Mouse (Mus musculus) MN1 (cell line): ENCODE measurements at regions not wholly inside any gene's neighbourhood (a gene's known extent, or its start where the extent isn't known, plus 50 kb on each side); places are given as distances from the start of the nearest gene placed in this dataset.

Experiments
- DNase-seq: peaks from one replicate; pipeline ENCODE4 v3.0.0-alpha.2; 2016; ENCODE audit warnings: low spot score

DNA sequence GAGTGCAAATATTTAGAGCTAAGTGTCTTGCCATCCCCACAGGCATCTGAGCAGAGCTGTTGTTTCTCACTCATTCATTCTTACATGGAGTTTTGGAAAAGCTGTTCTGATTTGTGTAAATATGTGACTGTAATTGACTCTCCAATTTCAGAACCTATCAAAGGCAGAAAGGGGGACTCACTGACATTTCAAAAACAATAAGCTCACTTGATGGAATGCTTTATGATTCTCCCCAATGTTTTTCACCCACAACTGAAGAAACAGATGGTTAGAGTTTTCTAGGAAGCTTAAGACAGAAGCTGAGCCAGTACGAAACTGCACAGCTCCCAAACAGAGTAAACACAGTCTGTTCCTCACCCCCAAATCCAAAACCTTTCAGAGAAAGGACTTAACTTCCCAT lies 460.1 kb upstream of the Etaa1 start:
- no peak for DNase-seq

DNA sequence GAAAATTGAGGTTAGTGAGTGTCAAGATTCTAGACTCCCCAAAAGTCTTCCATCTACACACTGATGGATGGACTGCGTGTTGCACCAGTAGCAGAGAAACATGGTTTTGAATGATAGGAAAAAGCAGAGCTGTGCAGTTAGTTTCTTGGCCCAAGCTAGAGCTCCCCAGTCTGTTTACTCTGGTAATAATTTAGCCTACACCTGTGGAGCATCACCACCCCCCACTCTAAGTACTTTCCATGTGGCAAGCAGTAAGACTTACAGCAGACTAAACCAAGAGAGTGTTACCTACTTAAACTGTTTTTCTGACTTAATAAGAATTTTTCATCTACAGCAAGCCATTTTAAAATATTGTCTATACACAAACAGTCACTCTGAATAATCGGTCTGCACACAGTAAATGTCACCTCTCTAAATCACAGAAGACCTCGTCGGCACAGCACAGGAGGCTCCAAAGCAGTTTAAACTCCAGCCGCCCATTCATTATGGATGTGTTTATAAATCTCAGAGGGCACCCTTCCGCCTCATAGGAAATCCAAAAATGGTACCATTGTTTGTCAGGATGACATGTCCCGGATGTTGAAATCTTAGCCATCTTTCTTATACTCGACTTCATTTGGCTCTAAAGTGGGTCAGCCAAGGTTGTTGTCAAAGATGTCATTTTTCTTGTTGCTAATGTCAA lies 454.5 kb upstream of the Etaa1 start:
- DNase-seq, result no peak

DNA sequence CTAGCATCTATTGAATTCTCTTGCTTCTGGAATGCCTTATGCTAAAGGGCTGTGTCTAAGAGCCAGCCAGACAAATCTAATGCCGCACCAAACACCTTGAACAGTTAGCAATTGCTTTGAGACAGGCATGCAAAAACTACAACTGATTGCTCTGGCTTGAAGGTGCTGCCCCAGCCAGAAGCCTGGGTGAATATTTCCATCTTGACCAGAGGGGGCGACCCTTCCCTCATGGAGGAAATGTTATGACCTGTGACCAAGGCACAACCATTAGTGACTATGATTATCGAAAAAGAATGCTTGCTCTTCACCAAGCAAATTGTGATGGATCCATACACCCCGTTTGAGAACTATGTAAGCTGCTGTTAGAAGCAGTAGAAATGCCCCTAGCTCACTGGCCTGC lies 445.9 kb upstream of the Etaa1 start:
- no peak for DNase-seq

DNA sequence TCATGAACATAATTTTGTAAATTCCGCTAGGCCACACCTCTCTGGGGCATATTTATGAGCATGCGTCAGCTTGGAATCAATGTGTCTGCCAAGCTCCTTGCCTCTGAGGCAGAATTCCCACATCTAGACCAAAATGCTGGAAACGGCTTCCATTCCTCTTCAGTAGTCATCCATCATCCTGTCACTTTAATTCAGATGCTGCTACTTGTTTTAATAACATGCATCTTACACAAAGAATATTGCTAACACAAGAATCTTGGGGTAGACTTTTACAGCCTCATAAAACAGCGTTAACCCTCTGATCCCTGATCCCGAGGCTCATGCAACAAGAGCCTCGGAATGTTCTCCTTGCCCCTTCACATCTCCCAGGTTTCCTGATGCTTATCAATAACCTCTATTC lies 442.7 kb upstream of the Etaa1 start:
- DNase-seq, result no peak

DNA sequence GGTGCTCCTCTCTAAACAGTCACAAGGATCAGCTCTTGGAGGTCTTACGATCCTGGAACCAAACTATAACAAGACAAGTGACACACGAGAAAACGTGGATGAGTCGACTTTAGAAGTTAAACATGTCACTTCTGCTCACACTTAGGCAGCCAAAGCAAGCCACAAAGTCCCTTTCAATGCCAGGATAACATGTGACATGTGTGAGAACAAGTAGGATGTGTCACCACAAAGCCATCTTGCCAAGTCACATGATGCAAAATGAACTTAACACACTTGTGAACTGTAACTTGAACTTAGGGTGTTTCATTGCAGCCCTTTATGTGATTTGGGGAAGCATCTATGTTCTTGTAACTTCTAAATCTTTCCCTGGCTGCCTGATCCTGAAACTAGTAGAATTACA lies 442.0 kb upstream of the Etaa1 start:
- no peak for DNase-seq

DNA sequence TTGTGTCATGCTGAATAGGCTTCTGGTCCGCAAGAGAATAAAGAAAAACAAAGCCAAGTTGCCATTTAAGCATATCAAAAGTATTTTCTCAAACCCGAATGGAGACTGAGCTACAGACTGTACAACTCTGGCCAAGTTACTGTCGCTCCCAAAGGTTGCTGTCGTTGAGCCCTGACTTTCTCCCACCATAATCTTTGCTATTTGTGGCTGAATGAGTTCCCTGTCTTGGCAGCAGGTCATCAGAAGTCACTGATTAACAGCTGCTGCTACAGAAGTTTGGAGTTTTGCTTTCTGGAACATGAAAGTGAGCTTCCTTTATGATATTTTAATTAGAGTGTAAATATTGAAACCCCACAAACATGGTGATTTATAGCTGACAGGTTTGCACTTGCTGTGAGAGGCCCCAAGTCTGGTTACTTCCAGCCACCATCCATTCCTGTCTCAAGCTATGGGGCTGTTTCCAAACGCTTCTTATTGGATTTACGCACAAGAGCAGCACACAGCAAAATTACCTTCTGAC lies 419.2 kb upstream of the Etaa1 start:
- DNase-seq, result no peak

DNA sequence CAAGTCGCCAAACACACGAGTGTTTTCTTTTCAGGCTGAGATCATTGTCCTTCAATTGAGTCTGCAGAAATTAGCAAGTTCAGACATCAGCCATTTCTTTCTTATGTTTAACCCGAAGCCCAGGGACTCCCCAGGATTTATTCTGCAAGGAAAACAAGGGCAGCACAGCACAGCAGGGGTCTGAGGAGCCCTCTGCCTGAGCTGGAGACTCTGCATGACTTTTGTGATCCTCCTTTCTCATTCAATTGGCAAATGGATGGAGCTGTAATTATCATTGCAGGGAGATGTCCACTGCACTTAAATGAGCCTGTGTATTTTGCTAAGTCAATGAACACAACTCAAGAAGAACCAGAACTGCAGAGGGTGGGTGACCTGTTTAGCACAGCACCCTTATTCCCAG lies 417.6 kb upstream of the Etaa1 start:
- no peak for DNase-seq

DNA sequence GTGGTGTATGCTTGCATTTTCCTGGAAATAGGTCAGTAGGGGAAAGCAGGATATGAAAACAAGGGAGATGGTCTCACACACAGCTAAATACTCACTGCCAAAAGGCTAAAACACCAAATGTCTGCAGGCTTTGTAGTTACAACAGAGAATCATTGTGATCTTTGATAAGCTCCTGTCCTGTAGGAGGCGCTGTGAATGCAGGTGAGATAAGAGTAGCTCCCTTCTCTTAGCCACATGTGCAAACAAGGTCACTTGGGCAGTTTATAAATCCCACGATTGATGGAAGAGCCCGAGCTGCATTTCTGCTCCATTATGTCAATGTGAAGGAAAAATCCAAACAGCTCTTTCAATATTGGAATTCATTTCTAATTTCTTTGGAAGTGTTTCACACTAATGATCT lies 417.2 kb upstream of the Etaa1 start:
- DNase-seq, result no peak

DNA sequence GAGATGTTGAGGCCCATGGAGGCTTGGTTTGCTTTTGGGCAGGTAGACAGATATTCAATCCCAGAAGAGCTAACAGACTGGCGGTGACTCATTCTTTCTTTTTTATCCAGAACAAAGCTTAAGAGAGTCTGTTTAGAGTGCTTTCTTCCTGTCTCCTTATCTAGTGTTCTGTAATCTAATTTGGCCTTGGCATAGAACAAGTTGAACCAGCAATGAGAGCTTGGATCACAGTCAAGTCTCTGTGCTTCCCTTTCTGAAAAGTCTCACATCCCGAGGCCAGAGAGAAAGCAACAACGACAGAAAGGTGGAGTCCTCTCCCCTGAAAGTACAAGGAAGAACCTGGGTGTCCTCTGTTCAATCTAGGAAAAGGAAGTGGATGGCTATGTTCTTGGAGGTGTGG lies 401.2 kb upstream of the Etaa1 start:
- peak; percentile 74 for DNase-seq

DNA sequence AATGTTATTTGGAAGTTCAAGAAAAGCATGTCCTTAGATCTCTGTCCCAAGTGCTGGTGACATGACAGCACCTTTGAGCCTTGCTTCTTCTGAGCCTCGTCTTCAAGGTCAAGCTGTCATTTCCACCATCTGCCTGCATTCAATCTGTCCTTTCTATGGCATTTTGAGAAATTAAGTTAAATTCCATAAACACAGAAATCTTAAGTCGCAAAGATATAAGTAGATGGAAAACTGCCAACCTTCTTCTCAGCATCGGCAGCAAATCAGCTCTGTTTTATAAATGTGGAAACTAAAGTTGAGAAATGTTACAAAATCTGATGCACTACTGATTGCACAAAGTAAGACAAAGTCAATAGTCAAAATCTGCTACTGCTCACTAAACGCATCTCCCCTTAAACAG lies 400.5 kb upstream of the Etaa1 start:
- DNase-seq, result peak; percentile 11

DNA sequence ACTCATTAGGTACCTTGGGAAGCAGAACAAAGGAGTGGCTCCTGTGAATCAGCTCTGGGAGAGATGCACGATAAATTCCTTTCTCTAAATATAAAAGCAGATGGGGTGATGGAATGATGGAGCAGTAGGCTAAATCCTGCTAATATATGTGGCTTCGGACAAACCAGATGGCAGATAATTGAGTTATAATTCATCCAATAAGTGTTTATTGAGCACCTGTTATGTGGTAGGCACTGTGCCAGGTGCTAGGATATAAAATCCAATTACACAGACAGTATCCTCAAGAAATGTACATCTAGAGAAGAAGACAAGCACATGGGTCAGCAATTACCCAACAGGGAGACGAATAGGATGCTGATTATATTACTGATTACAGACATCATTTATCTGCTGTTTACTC lies 394.2 kb upstream of the Etaa1 start:
- DNase-seq, result peak; percentile 78

DNA sequence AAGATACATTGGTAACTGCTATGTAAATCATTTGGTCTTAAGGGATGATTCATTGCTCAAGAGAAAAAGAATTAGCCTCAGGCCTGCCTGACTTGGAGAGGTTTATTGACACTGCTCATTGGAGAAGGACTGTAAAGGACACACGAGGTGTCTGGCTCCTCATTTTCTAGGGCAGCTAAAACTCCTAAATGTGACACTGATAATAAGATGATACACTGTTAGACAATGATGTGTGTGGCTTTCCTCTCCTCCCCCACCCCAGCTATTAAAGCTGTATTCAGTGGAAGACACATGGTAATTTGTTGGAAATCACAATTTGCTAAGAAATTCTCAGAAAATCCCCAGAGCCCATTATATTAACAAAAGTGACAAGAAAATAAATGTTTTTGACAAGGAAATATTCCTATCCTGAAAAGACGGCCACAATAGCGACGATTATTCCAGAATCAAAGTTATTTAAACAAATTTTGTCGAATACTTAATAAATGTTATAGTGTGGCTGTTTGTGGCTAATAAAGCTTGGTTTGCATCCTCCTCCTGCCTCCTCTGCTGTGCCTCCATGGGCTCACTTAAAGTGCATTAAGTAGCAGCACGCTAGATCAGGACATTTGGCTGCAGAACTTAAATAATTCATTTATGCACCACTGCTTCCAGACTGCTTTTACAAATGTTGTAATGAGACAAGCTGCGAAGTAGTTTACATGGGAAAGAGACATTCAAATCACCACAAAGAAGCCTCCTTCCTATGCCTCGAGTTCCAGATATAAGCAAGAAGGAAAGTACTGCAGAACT lies 360.0 kb upstream of the Etaa1 start:
- no peak for DNase-seq

DNA sequence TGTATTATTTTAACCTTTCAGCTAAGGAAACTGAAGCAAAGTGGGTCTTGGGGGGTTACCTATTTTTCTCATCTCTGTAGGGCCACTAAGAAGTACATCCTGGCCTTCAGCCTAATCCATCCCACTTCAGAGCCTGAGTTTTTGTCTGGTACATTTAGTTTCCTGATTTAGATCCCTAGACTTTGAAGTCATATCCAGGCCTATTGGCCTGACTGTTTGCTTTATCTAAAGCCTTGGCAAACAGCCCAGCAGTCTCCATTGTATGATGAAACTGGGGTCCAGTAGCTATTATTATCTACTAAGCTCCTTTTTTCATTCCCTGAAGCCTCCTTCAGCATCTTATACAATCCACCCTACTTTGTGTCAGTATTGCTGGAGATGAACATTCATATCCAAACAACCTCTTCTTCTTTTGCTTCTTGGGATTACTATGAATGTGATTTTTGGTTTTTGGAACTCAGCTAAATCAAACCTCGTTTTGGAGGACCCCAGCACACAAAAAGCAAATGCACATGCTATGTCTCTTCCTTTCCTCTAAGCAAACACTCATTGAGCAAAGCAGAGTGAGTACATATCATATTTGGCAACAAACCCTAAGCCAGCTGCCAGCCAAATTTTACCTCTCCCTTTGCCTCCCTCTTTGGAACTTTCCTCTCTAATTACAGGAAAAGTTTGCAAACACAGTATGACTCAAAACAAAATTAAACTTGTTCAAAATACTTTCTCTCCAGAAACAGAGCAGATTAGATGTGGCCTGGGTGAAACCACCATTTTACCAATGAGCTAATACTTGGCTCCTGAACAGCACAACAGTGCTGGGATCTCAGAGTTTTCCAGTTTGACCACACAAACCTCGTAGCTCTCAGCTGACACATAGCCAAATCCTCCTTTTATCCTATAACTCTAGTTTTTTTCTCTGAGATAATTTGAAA lies 342.8 kb upstream of the Etaa1 start:
- DNase-seq, result peak; percentile 17

DNA sequence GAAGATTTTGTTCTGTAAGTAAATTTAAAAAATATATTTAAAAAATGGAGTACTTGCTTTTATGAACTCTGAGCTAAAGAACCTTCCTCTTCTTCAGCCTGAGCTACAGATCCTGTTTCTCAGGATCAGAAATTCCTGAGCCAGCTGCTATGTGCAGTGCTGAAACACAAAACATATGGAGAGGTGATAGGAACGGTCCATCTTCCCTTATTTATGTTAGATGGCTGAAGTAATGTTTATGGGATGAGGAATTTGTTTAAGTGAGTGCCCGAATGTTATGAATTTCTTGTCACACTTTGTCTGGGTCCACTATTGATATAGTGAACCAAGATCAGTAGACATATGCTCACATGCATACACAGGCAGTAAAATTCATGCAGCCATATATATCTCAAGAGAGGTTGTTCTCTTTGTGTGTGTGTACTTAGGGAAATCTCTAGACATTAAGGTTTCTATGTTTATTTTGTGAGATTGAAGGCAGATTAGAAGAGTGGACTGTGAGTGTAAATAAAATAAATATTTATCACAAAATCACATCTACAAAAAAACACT lies 325.0 kb upstream of the Etaa1 start:
- DNase-seq, result no peak

DNA sequence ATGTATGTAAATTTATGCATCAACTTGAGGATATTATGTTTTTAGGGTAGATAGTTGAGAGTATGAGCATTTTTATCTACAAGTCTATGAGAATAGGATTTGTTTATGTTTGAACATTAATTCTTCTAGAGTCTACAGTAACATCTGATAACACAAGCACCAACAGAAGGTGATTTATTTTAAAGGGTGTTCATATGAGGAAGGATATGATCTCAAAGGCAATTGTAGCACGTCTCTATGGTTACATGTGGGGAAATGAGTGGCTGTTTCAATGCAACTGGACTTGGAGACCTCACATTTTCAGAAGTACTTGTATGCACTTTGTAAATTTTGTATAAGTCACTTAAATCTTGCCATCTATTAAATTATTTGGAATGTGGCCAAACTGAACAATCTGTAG lies 318.7 kb upstream of the Etaa1 start:
- DNase-seq, result no peak

DNA sequence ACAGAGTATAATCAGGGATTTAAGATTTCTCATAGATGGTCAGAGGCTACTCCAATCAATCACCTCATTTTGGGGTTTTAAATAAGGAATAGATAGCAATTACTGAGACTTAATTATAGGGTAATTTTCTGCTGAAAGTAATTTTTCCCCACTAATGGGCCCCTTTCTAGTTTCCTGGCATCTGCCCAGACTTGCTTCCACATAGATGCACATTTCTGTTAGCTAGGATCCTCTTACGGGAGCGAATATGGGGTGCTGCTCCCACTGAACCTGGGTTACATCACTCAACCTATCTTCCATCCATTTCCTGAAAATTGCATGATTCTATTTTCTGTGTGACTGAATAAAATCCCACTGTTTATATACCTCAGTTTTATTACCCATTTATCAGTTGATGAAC lies 312.5 kb upstream of the Etaa1 start:
- DNase-seq, result no peak

DNA sequence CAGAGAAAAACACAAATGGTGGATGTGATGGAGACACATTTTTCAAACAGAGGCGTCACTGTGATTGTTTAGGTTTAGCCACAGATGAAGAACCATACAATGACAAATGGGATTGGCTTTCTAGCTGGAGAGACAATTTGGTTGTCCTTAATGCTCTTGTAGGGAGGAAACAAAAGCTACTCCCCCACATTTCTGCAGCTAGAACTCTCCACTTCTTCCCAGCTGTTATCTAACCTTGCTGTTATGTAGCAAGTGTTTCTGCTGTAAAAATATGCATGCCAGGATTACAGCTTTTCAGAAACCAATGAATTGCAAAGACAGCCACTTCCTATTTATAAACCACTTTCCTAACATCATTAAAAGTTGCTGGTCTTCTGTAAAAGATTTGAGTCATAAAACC lies 309.2 kb upstream of the Etaa1 start:
- no peak for DNase-seq

DNA sequence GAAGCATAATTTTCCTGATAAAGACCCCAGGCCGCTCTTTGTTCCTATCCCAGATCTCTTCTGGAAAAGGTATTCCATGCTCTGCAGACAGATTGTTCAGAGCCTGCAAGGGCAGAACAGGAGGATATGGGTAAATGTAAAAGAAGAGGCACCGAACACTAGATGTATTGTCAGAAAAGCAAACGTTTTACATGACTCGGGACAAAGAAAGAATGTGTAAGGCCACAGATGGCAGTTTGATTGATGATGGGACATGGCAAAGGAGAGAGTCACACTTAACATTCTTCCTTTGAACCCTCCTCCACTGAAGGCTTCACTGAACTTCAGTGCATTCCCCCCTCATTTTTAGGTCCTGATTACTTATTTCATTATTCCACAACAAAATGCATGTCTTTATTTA lies 295.6 kb upstream of the Etaa1 start:
- DNase-seq, result no peak

DNA sequence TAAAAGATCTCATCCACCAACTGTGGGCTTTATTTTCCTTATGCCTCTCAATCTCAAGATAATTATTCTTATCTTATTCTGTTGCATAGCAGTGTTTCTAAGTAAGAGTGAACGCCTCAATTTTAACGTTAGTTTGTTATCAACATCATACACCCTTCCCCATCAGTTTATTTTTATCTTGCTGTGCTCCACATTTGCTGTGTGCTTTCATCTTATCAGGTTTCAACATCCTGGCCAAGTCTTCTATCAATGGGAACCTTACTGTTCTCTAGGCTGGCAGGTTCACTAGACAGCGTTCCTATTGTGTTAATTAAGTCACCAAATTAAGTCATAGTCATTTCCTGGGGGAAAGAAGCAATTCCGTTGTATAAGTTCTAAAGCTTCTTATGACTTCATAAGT lies 263.1 kb upstream of the Etaa1 start:
- no peak for DNase-seq

DNA sequence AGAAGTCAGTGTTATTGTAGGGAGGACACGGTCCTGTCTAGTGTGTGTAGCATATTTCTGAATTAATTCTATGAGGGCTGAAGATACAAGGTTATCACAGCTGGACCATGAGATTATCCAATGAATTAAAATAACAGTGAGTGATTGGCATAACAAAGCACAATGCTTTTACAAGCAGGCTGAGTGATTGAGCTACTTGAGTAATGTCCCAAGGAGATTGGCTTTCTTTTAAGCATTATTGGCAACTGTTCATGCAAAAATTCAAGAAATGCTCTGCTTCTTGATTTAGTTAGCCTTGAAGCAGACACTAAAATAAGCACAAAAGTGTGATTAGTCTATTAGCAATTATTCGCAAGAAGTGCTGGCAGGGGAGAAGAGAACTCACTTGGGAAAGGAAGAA lies 219.4 kb upstream of the Etaa1 start:
- DNase-seq, result peak; percentile 5

DNA sequence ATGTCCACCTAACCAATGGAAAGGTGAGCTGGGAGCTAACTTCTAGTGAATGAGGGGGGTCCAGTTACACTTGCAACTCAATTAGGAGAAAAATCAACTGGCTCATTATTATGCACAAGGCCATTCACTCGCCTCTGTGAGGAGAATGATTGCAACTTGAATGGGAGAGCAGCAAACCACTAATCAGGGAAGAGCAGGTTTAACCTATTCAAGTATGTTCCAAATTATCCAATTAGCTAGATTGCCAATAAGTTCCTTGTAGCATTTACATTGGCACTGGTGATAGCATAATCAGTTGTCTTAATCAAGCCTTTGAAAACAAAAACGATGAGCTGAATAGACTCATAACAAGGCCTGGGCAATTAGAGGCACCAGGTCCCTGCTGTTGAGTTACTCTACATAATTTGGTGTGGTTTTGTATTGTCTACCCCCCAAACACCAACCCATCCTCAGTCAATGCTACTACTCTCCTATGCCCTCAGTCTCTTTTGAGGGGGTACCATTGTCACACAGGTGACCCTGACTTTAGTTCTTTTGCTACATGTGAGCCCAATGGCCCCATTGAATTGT lies 217.6 kb upstream of the Etaa1 start:
- DNase-seq, result peak; percentile 5
